Mouse (Mus musculus): Measurements from ENCODE around the gene Sult2a6.

The Sult2a6 gene

DNA sequence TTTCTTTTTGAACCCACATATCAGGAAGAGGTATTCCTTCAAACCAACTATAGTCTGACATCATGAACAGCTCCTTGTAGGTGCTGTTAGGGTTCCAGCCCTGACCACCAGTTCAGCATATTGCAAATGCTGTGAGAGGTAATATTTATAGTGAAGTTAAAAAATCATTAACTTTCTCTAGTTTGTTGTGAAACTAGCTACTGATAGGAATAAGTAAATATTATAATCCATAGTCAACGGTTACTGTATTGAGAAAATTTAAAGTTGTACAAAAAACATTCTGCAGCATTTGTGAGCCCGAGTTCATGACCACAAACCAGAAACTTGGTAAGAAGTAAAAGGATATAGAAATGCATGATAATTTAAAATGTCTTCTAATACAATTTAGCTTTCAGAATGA lies at the start of gene Sult2a6:
Sult2a6 (minus strand) TSS at position 101 of the 400 bp plus-strand sequence.
- no peak for DNase-seq (ENCODE audit: low read depth)

DNA sequence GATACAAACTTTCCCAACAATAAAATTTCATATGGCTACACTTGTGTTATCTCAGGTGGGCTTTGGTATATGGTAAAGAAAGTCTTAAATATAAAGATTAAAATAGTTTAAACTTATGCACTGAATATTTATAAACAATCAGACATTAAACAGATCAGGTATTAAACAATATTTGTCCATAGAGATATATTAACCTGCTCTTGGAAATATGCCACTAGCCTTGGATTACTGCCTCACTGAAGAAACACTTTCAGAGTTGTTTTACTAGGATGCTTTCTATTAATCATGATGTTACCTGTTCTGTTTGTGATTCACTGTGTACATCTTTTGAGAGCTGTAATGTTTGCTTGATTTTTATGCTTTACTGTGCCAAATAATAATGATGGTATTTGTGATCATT lies 39.4 kb downstream of the Sult2a6 start:
- no peak for DNase-seq (ENCODE audit: low read depth)

DNA sequence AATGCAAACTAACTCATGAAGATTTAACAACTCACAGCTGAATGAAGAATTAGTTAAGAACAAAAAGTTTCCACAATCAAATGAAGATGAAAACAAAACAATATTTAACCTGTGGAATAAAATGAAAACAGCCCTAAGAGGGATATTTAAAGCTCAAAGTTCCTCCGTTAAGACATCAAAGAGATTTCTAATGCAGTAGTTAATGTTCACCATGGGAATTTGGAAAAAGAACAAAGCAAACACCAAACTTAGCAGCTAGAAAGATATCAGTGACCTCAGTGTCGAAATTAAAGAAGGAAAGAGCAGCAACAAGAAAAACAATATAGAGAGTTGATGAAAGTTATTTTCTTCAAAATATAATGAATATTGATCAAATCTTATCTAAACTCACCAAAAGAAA lies 51.3 kb downstream of the Sult2a6 start:
- no peak for DNase-seq (ENCODE audit: low read depth)

DNA sequence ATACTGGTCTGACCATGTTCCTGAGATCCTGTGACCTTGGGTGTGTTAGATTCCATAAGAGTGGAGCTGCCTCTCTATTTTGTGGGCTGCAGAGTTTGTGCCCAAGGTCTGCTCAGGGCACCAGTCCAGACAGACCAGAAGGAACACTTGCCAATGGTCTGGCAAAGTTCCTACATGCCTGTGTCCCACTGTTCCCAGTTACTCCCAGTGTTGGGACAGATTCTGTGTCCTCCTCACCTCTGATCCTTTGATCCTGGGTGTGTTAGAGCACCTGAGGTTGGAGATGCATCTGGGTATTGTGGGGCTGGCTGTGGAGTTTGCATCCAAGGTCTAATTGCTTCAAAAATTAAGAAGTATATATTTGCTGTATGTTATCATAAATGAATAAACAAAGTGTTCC lies 52.2 kb downstream of the Sult2a6 start:
- DNase-seq (ENCODE audit: low read depth): no peak

Measured in induced T-regulatory cell, adult 2 months (primary cell).